Mouse (Mus musculus) lung, adult 2 months (tissue): ENCODE results near the gene Scamp4.

Experiments
- CTCF ChIP-seq: fragments of 200-500 bp; IDR thresholded peaks from 2 replicates; pipeline ENCODE4 v1.5.1; 2011; ENCODE audit warnings: mild to moderate bottlenecking, low read length, control low read depth; ENCODE audit not compliant: insufficient read depth
- POLR2A ChIP-seq: fragments of 200-500 bp; IDR thresholded peaks from 2 replicates; pipeline ENCODE4 v1.6.1; 2011; ENCODE audit warnings: low read depth, mild to moderate bottlenecking, control low read depth, low read length, borderline replicate concordance; ENCODE audit errors: extremely low read depth

DNA sequence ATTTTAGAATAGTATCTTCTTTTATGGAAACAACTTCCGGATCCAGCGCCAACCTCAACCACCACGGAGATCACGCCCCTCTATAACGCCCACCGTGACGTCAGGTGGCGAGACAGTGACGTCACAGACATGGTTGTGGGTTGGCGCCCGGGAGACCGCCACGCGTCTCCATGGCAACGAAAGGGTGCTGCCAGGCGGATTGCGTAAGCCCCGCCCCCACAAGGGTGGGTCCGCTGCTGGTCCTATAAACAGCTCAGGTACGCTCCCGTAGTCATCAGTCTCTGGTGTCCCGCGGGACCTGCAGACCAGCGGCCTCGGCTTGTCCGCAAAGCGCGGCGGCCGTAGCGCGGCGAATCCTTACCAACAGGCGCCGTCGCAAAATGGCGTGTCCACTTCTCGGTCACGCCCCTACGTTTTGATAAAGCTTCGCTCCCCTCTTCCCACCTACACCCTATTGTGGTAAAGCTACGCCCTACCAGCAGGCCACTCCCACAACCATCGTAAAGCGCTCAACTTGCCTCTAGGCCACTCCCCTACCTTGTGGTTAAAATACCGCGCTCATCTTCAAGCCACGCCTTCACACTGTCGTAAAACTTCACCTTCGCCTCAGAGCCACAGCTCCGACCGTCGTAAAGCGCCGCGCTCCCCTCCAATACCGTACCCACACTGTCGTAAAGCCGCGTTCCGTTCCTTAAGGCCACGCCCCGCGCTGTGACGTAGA is 19.4 kb downstream of the Scamp4 start:
- no peak for TF ChIP-seq CTCF
- TF ChIP-seq POLR2A, result peak; percentile 96
